ENCODE assay signal across 11 mouse cellular contexts in the genomic region with DNA sequence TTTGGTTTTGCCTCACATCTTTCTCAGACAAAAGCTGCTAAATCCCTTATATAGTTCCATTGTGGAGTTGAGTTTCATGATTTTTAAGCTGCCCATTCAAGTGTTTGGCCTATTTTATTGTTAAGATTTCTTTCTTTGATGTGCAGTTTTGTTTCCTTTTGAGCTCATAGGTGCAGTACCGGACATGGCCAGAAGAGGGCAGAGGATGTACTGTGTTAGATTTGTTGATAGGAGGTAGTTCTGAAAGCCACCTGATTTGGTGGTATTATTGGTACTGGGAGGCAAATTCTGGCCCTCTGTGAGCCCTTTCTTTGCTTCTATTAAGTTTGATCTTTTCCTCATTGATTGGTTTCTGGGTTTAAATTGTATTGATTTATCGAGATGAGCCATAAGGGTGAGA. TPM values are rescaled to one million over a fixed set of nuclear protein-coding genes. Genes with fewer than 3 reads are reported as not detected.
A peak's percentile ranks its signal among the peaks of the same experiment; 100 is the strongest.
DNase-seq lines count a peak whose midpoint lies in the region; ATAC-seq and TF ChIP-seq lines count a peak whose summit lies in the region.
"Not testable (repeated sequence)": the region's sequence is repeated elsewhere in the genome, so short reads cannot be mapped to it uniquely, and the experiment has no call there.
"Had no signal": no experiment of that assay in that cellular context is flagged by ENCODE, and none has a peak within 500 bp of the region (broad histone marks: within the 10 kb centered on the region; RNA-seq: fewer than 3 reads in every experiment).

No protein-coding gene starts in this region.

- WGBS in hindbrain, postnatal 0 days: 13% methylated on average over 1 of the region's 2 CpGs
- WGBS in lung, adult 2 months: 36% methylated on average over 2 of the region's 2 CpGs

- not testable (repeated sequence) for H3K4me2 ChIP-seq in hindbrain, postnatal 0 days (ENCODE audit: low read depth, low read length)

- not testable (repeated sequence) for H3K9ac ChIP-seq in hindbrain, postnatal 0 days (replicated peaks; ENCODE audit: low read length)

- not testable (repeated sequence) for H3K27me3 ChIP-seq in hindbrain, postnatal 0 days (ENCODE audit: insufficient read depth, low read length)

- H3K27ac ChIP-seq in hindbrain, postnatal 0 days: not testable (repeated sequence)

- not testable (repeated sequence) for H3K9me3 ChIP-seq in hindbrain, postnatal 0 days (ENCODE audit: low read length)

- ATAC-seq in hindbrain, postnatal 0 days: not testable (repeated sequence)

- TF ChIP-seq CTCF in hindbrain, postnatal 0 days (IDR thresholded peaks at IDR 0.05; ENCODE audit: low read depth): peak; percentile 60
- TF ChIP-seq CTCF in lung, adult 2 months (IDR thresholded peaks at IDR 0.05; ENCODE audit: insufficient read depth, low read length): not testable (repeated sequence)

- H3K4me3 ChIP-seq in hindbrain, postnatal 0 days (ENCODE audit: low read length); lung, adult 2 months (replicated peaks; ENCODE audit: extremely low read depth, low read depth, low read length): not testable (repeated sequence)

- TF ChIP-seq POLR2A in lung, adult 2 months (IDR thresholded peaks at IDR 0.05; ENCODE audit: borderline replicate concordance, extremely low read depth, low read depth, low read length): not testable (repeated sequence)

- not testable (repeated sequence) for H3K36me3 ChIP-seq in hindbrain, postnatal 0 days (ENCODE audit: insufficient read depth, low read length)

- peak; percentile 35 to 59 for DNase-seq in CD8-positive naive resting alpha-beta T cell, adult 2 months (ENCODE audit: low read depth in 2 of 2, low spot score in 2 of 2)
- DNase-seq in cerebellum, adult 18-20 months: peak; percentile 58 to 71
- DNase-seq in gastrocnemius, adult 18-20 months (ENCODE audit: low spot score): peak; percentile 21
- DNase-seq in hindbrain, postnatal 0 days (ENCODE audit: low spot score): not testable (repeated sequence)
- DNase-seq in layer of hippocampus, adult 9-10 months (ENCODE audit: low spot score): peak; percentile 38
- peak; percentile 44 for DNase-seq in lung, adult 2 months
- DNase-seq in right cerebral cortex, adult 2 months (ENCODE audit: low spot score in 2 of 2): peak; percentile 67 to 79
- peak; percentile 63 for DNase-seq in thymus, postnatal 25 days

- not testable (repeated sequence) for H3K4me1 ChIP-seq in hindbrain, postnatal 0 days (ENCODE audit: insufficient read depth, low read length); lung, adult 2 months (ENCODE audit: control insufficient read depth, insufficient read depth, low read length)

RNA-seq across cellular contexts. Expression of a gene that starts 7.8 kb away (rescaled TPM):
- 1 to 10 TPM; 3.2 to 3.9 TPM for total RNA-seq in gastrocnemius, adult 18-20 months (2021)
- 32.0 and 58.2 TPM in 2 replicates for total RNA-seq in hindbrain, postnatal 0 days (2014; rRNA removed)
- polyA plus RNA-seq in hindbrain, postnatal 0 days (2015; fragmentation: Nextera tagmentation; extraction: Ambion mirVana): 210 and 219 TPM in 2 replicates
- polyA plus RNA-seq in lung, adult 2 months (2012; rRNA removed): 31.2 and 31.9 TPM in 2 replicates

RNA-seq across cellular contexts. Expression of a gene that starts 8.8 kb away (rescaled TPM):
- not detected for total RNA-seq in gastrocnemius, adult 18-20 months (2021)
- total RNA-seq in hindbrain, postnatal 0 days (2014; rRNA removed): not detected in 2 replicates
- 0.64 TPM in 1 of 2 replicates, not detected in the other for polyA plus RNA-seq in hindbrain, postnatal 0 days (2015; fragmentation: Nextera tagmentation; extraction: Ambion mirVana)
- not detected in 2 replicates for polyA plus RNA-seq in lung, adult 2 months (2012; rRNA removed)
- polyA plus RNA-seq: heart, embryonic 10.5 days; limb, embryonic 12.5 days; neural tube, embryonic 12.5 days had no signal

RNA-seq across cellular contexts. Expression of a gene that starts 43.5 kb away (rescaled TPM):
- total RNA-seq in gastrocnemius, adult 18-20 months (2021): 10 to 100 TPM; 63.3 to 64.5 TPM
- 254 and 270 TPM in 2 replicates for total RNA-seq in hindbrain, postnatal 0 days (2014; rRNA removed)
- 284 and 285 TPM in 2 replicates for polyA plus RNA-seq in hindbrain, postnatal 0 days (2015; fragmentation: Nextera tagmentation; extraction: Ambion mirVana)
- 410 and 432 TPM in 2 replicates for polyA plus RNA-seq in lung, adult 2 months (2012; rRNA removed)
